11 mouse cellular contexts compared by ENCODE assay signal in genomic region chr3:137775076-137775849, GRCm38 (mm10).
DNase-seq lines count a peak whose midpoint lies in the region; ATAC-seq lines count a peak whose summit lies in the region.
"Had no signal": no experiment of that assay in that cellular context is flagged by ENCODE, and none has a peak within 500 bp of the region (broad histone marks: within the 10 kb centered on the region; RNA-seq: fewer than 3 reads in every experiment).

No protein-coding gene starts in this region.

- intact Hi-C loops in left cerebral cortex, postnatal 25 days (cut with DNase I) = loop anchor here (5.0 to 10.0 kb wide), 3 partner anchors 140 to 657 kb away; partner anchors contain the start of gene Lamtor3

- DNase-seq in adrenal gland, postnatal 14 days = peak; percentile 8
- no peak for DNase-seq in adrenal gland, postnatal 25 days
- no peak for DNase-seq in lung, postnatal 25 days (ENCODE audit: low spot score)
- peak; percentile 35 for DNase-seq in induced T-regulatory cell, adult 2 months (ENCODE audit: low read depth)
- DNase-seq in left cerebral cortex, postnatal 25 days (ENCODE audit: low spot score in 2 of 2) = no peak
- DNase-seq in adrenal gland, postnatal 10 days = no peak
- DNase-seq: gastrocnemius, postnatal 10 days; kidney, postnatal 14 days had no signal

- 41% methylated on average over 6 of the region's 6 CpGs for whole genome bisulfite sequencing in lung, embryonic 15.5 days

- H3K9me3 ChIP-seq in lung, embryonic 15.5 days = no peaks in the 10 kb centered on the region
- H3K9me3 ChIP-seq: neural tube, embryonic 15.5 days had no signal

- peaks cover 17% of the 10 kb centered on the region for H3K27me3 ChIP-seq in lung, embryonic 15.5 days
- H3K27me3 ChIP-seq: neural tube, embryonic 15.5 days had no signal

- H3K4me3 ChIP-seq in lung, embryonic 15.5 days = no peak overlapping the region
- H3K4me3 ChIP-seq: neural tube, embryonic 15.5 days had no signal

- no peak overlapping the region for H3K27ac ChIP-seq in lung, embryonic 15.5 days
- H3K27ac ChIP-seq: neural tube, embryonic 15.5 days had no signal

- no peak overlapping the region for H3K4me2 ChIP-seq in lung, embryonic 15.5 days
- H3K4me2 ChIP-seq: neural tube, embryonic 15.5 days had no signal

- peak; percentile 55 for ATAC-seq in lung, embryonic 15.5 days (ENCODE audit: borderline replicate concordance, extremely low read depth, low FRiP score, low TSS enrichment)
- peak; percentile 36; the same call in 1 of the 2 replicates for ATAC-seq in monocyte, adult 5-6 weeks (replicated peaks; ENCODE audit: insufficient number of reproducible peaks, low FRiP score, low TSS enrichment, poor library complexity, severe bottlenecking)

- 0 out of 2 replicates have a peak, but pooled peaks cover 4% of the 10 kb centered on the region for H3K4me1 ChIP-seq in lung, embryonic 15.5 days

- no peaks in the 10 kb centered on the region for H3K36me3 ChIP-seq in lung, embryonic 15.5 days
- H3K36me3 ChIP-seq: neural tube, embryonic 15.5 days had no signal

- no peak overlapping the region for H3K9ac ChIP-seq in lung, embryonic 15.5 days
- H3K9ac ChIP-seq: neural tube, embryonic 15.5 days had no signal

Comparison
In these comparisons a context has a peak if more than half of its experiments do, and no peak if none do; other contexts are left out.
1. DNase-seq: peak in adrenal gland, postnatal 14 days (single experiment) and induced T-regulatory cell, adult 2 months (single experiment); none in adrenal gland, postnatal 25 days (single experiment), lung, postnatal 25 days (single experiment), left cerebral cortex, postnatal 25 days (0 of 2) and adrenal gland, postnatal 10 days (single experiment).